Mouse (Mus musculus): Measurements from ENCODE around the gene 4930402H24Rik.

- TF ChIP-seq CTCF (IDR thresholded peaks at IDR 0.05; ENCODE audit: extremely low read depth, insufficient read length, insufficient replicate concordance, low read depth, low read length) (no peak), POLR2A (IDR thresholded peaks at IDR 0.05; ENCODE audit: low read depth, low read length) (no peak)
These were observed 88.3 kb downstream of the 4930402H24Rik start for GRCm38 (mm10) chr2:130817865-130818264.
